Mouse (Mus musculus): ENCODE measurements around the gene Gm17509.

Gene Gm17509

DNA sequence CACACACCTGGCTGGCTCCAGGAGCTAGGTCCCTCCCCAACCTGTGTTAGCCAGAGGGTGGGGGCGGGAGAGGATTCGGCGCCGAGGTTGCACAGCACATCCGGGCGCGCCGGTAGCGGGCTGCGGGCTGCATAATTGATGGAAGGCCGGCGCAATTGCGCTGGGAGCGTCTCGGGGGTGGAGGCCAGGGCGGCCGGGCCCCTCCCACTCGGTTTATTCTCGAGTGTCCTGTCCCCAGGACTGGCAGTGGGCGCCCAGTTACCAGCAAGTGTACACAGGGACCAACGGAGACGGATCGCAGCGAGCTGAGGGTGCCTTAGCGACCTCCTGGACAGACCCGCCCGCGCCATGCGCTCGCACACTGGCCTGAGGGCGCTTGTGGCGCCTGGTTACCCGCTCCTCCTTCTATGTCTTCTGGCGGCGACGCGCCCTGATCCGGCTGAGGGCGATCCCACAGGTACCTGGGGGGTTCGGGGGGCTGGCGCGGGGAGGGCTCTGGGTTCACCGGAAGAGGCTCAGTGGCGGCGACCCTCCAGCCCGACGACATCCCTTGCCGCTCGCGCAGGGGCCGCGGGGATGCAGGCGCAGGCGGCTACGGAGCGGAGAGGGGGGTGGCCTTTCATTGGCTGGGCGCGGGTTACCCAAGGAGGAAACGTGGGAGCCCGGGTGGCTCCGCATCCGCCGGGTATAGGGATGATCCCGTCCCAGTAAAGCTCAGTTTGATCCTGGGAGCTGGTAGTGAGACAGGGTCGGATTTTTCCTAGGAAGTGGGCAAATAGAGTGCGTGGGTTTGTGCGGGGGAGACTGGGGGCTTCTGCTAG is at the start of gene Gm17509:
Gm17509 (minus strand) TSS at position 575 of the 821 bp plus-strand sequence.
- TF ChIP-seq GATA4 (IDR thresholded peaks at IDR 0.05; ENCODE audit: insufficient replicate concordance, low read length) = no peak

DNA sequence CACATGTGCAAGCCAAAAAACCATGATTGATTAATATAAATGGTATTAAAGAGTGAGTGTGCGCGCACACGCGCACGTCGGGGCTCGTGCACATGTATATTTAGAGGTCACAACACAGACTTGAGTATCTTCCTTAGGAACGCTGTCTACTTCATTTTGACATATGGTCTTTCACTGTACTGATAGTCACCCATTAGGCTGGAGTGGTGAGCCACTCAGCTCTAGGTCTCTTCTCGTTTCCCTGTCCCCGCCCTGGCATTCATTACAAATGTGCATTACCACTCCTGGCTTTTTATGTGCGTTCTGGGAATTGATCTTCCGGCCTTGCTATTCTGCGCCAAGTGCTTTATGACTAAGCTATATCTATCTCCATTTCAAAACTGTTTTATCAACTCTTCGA is 47.1 kb upstream of the Gm17509 start:
- TF ChIP-seq GATA4 (IDR thresholded peaks at IDR 0.05; ENCODE audit: insufficient replicate concordance, low read length) = no peak

DNA sequence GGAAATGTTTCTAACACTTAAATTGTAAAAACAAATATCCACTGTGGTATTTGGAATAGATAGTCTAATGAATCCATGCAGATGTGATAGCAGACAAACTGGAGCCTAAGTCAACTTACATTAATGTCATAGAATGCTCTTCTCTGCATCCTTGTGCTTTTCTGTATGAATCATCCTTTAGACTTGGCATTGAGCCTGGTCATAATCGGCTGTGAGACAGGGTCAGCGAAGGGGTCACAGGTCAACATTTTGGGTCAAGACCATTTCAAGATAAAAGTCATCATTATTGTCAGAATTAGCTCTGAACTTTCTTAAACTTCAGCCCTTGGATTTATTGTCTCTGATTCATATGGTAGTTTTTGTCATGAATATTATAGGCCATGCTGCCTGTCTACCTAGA is 45.3 kb upstream of the Gm17509 start:
- no peak for TF ChIP-seq GATA4 (IDR thresholded peaks at IDR 0.05; ENCODE audit: insufficient replicate concordance, low read length)

DNA sequence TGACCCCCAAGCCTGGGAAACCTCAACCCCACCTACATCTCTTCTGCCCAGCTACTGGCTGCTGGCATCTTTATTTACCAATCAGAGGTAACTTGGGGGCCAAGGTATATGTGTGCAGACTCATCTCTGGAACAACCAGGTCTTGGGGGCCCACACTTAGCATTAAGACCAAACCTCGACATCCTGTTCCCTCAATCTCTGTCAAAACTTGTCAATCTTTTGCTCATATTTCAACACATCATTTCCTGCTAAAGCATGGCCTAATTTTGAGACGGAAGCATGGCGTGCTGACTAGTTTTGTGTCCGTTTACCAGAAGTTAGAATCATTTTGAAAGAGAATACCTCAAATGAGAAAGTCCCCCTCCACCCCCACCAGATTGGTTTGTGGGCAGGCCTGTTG is 39.8 kb upstream of the Gm17509 start:
- no peak for TF ChIP-seq GATA4 (IDR thresholded peaks at IDR 0.05; ENCODE audit: insufficient replicate concordance, low read length)

DNA sequence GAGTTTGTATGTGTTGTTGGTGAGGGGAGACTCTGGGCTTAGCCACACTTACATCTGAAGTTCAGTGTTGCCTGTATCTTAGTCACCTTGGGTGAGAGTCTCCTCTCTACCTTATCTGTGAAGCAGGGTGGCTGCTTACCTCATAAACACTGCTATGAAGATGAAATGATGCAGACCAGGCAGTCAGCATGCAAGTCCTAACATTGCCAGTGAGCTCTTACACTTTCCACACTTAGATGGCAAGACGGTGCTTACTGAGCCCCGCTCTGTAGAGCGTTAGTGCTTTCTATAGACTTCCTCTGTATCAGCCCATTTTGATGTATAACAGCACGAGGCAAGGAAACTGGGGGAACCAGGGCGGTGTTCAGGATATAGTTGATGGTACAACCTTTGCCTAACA is 21.7 kb upstream of the Gm17509 start:
- no peak for TF ChIP-seq GATA4 (IDR thresholded peaks at IDR 0.05; ENCODE audit: insufficient replicate concordance, low read length)

DNA sequence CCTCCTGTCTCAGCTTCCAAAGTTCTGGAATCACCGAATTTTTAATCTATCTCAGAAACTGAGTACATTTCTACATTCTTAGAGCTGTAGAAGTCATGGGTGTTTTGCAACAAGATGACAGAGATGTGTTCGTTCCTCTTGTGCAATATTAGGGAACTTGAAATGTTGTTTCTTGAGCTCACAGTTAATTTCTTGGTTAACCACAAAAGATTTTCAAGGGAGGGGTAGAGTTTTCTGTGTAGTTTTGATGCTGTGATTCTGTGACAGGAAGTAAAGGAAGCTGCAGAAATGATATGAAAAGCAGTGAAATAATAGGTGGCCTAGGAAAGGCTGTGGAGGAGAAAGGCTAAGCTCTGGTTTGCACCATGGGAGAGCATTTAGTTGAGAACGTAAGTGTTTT is 21.2 kb upstream of the Gm17509 start:
- TF ChIP-seq GATA4 (IDR thresholded peaks at IDR 0.05; ENCODE audit: insufficient replicate concordance, low read length) = no peak

DNA sequence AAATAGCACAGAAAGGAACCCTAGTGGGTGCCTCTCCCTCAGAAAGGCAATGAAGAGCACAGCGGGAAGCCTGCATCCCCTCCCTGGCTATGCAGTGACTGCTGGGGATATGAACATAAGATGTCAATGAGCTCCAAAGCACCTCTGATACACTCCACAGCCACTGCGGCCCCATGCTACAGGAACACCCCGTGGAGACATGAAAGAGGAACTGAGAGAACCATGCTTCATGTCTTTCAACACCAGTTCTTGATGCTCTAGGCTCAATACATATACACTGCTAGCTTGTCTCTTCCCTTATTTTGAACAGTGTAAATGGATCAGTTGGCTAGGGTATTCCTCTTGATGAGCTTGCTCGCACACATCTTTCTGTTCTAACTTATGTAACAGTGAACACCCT is 16.2 kb upstream of the Gm17509 start:
- no peak for TF ChIP-seq GATA4 (IDR thresholded peaks at IDR 0.05; ENCODE audit: insufficient replicate concordance, low read length)

DNA sequence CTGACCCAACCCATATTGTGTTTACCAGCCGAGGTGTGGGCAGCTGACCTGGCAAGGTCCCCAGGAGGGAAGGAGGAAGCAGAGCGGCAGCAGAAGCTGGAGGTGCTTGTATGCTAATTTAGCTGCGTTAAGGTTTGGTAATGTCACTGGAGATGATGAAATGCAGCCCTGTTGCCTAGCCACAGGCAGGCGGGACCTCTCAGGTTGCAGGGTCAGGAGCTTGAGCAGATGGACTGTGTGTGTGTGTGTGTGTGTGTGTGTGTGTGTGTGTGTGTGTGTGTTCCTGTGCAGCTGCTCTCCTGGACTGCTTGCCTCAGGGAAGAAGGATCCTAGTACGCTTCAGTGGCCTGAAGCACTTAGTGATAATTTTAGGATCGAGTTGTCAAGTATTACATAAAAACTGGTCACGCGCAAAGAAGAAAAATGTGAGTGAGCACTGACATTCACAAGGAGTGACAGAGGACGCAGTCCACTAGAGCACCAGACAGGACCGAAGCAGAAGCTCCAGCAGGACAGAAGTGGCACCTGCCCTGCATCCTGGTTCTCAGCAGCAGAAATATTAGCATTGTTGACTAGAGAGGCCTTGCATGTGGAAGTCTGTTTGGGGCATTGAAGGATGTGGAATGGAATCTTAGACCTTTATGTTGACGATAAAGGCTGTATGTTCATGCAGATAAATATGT is 14.8 kb upstream of the Gm17509 start:
- no peak for TF ChIP-seq GATA4 (IDR thresholded peaks at IDR 0.05; ENCODE audit: insufficient replicate concordance, low read length)

DNA sequence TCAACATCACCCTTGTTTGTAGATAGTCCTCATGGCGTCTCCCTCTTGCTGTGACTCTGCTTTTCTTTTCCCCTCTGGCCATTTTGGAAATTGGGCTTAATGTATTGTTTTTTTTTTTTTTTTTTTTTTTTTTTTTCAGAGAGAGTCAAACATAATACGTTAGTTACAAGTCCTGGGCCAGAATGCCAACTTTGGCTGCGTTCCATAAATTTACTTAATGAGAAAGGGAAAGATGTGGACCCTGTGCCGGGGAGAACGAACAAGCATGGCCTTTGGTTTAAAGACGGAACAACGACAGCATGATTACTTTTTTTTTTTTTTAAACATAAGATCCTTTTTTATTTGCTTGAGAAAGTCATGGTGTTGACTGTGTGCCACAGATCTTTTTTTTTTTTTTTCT is 13.6 kb upstream of the Gm17509 start:
- no peak for TF ChIP-seq GATA4 (IDR thresholded peaks at IDR 0.05; ENCODE audit: insufficient replicate concordance, low read length)

DNA sequence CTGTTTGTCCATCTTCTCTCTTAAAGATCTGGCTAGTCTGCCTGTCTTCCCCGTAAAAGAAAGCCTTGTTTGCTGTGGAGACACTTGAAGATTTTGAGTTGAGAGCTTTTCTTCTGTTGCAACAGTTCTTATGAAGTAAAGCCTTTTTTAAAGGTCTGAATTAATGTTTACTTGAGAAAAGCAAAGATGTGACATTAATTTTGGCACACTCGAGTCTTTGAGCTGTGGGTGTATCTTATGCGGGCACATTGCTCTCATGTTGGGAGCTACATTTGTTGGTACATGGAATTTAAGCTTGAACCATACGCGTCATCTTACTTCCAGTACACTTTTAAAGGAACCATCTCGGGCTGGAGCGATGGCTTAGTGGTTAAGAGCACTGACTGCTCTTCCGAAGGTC is 12.9 kb upstream of the Gm17509 start:
- TF ChIP-seq GATA4 (IDR thresholded peaks at IDR 0.05; ENCODE audit: insufficient replicate concordance, low read length) = no peak

DNA sequence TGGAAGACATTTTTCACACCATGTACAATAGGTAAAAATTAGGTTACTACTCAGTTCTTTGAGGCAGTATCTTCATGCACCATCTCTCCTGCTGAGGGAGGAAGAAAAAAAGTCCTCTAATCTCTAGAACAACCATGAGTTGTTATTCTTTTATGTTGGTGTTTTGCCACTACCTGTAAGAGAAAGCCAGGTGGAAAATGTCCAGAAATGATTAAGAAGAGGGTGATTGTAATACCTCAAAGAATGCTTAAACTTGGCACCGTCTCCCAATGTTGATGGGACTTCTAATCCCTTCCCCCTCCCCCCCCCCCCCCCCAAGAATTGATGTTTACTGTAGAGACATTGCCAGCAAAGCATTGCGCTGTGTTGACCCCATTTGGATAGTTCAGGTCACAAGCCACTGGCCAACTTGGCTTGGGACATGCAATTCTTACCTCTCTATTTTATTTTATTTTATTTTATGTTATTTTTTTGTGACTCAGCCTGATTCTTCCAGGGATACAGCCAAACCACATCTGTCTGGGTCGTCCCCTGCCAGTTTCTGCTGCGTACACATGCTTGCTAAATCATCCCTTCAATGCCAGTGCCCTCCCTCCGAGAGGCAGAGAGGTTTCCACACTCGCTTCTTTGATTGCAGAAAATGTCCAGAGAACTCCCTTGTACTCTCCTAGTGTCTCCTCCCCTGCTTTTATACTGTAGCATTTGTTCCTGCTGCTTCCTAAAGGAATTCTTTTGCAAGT is 9.7 kb upstream of the Gm17509 start:
- TF ChIP-seq GATA4 (IDR thresholded peaks at IDR 0.05; ENCODE audit: insufficient replicate concordance, low read length) = no peak

DNA sequence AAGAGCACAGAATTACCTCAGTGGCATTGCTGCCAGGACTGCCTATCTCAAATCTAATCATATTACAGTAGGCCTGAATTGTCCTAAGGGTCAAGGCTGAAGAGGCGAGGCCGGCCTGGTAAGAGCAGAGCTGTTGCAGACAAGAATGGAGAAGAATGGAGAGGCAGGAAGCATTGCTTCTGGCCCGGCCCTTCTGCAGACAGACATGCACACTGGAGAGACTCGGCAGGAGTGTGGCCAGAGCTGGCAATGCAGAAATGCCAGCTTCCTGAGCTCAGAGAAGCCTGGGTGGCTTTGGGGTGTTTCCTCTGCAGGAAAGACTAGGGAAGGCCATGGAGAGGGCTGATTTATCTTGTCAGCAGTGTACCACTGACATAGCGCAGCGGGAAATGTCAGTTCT is 4.7 kb upstream of the Gm17509 start:
- TF ChIP-seq GATA4 (IDR thresholded peaks at IDR 0.05; ENCODE audit: insufficient replicate concordance, low read length) = no peak

DNA sequence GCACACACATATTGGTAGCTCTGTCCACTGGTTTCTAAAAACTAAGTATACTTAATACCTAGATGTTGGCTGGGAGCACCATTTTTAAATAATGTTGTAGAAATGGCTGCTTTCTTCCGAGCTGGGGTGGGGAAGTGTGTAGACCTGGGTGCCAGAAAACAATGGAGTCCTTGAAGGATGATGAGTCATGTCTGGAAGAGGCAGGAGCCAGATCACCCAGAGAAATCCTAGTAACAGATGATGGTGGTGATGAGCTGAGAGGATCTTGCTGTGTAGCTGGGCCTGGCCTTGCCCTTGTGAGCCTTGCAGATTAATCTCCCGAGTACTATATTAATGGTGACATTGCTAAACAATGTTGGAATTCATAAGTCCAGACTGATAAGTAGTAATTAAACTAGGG is 4.0 kb upstream of the Gm17509 start:
- no peak for TF ChIP-seq GATA4 (IDR thresholded peaks at IDR 0.05; ENCODE audit: insufficient replicate concordance, low read length)

DNA sequence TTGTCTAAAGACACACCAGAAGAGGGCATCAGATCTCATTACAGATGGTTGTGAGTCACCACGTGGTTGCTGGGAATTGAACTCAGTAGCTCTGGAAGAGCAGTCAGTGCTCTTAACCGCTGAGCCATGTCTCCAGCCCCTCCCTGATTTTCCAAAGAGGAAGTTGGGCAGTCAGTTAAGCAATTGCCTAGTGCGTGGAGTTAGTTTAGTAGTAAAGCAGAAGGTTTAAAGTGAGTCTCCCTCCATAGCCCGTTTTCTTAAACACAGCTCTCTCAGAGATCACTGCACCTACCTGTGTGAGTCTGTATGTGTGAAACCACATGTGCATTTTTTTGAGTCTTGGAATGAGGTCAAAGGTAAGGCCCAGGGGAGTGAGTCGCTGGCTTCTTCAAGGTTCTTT is 2.2 kb upstream of the Gm17509 start:
- TF ChIP-seq GATA4 (IDR thresholded peaks at IDR 0.05; ENCODE audit: insufficient replicate concordance, low read length) = no peak

DNA sequence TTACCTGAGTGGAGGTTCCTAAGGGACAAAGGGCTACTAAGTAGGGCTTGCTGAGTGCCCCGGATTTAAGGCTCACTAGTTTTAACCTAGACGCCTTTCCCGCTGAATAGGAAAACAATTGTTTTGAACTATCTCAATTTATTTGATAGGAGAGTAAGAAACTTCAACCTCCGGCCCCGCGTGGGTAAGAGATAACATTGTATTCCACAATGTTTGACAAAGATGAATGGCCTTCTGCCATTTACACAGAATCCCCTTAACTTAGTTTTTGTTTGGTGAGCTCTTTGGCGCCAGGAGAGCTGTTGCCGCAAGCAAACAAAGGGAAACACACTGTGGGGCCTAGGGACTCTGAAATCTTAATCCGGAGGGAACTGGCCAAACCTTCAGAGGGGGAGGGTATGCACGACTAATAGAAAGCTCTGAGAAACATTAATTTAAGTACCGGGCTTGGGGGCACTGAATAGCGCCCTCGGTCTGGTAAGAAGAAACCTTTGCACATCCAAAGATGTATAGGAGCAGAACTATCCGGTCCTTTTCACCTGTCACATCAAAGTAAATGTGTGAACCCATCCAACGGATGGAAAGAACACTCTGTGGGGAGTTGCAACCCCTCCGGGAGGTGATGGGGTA is 889 bp downstream of the Gm17509 start:
- no peak for TF ChIP-seq GATA4 (IDR thresholded peaks at IDR 0.05; ENCODE audit: insufficient replicate concordance, low read length)
